Mouse (Mus musculus) Muller cell, postnatal 12 days (primary cell): ENCODE results near the gene Utp14a.
A peak's percentile ranks its signal among the peaks of the same experiment; 100 is the strongest.

Experiments used
- DNase-seq: peaks from one replicate; pipeline ENCODE4 v3.0.0-alpha.2; 2015; ENCODE audit errors: inconsistent ontology term

Gene Utp14a

DNA sequence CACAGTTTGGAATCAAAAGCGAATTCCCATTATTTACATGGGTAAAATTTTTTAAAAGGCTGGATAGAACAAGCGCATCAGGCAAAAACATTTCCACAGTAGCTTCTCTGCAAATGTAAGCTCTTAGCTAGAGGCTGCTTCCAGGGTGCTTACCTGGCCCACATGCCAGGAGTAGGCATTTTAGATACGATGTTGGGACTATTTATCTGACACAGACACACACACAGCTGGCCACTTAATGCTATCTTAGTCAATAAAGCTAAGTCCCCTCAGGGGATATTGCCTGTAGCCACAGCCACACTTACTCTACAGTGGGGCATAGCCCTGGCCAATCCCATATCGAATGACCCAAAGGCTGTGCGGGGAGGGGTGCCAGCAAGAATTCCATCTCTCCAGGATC lies 55.1 kb downstream of the Utp14a start:
- DNase-seq, result no peak

DNA sequence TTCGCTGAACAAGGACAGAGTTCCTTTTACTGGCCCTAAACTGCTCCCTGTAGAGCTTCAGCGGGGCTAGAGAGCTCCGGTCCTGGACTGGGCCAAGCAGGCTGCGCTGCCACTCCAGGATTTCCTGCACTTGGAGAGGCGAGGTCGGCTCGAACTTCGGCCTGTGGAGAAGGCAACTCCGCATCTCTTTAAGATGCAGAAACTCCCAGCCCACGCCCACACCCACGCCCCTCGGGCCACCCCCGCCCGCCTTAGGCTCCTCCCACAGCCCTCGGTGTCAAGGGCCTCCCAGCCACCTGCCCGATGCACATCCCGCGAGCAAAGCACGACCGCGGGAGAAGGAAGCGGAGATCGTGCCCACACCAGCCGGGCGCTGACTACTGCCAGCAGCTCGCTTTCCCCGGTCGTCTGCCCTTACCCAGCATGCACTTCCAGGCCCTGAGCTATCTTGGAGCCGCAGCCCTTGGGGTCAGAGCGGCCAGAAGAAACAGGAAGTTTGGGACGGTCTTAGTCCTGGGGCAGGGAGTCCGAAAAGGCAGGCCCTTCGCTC lies 57.9 kb downstream of the Utp14a start:
- DNase-seq, result peak; percentile 83

DNA sequence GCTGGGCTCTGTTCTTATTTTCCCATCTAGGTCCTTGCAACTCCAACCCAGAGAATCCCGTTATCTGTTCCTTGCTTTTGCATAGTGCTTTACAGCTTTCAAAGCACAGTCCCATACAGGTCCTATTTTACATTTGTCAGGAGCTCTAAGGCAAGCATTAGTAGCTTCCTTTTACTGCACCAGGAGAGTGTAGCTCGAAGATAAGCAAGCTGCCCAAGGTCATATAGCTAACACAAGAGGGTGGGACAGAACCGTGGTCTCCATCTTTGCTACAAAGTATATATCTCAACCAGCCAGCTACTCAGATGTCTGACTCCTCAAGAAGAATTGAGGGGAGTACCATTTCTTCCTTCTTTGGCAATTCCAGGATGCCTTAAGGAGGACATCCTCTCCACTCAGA lies 60.8 kb downstream of the Utp14a start:
- DNase-seq, result no peak

DNA sequence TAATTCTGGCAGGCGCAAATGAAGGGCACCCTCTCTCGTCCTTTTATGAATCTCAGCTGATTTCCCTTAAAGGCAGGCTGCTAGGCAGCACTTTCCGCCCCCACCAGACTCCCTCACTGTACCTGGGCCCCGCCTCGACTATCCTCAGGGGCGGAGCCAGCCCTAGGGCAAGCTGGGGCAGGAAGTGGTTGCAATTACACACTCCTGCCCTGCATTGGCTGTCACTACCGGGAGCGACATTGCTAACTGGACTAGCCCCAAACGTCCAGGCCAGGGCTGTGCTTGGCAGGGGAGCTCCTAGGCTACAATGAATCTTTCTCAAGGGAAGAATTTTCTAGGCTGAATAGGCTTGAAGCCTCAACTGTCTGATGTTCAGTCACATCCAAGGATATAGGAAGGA lies 61.5 kb downstream of the Utp14a start:
- DNase-seq, result no peak
